Mouse (Mus musculus) spleen, adult 2 months (tissue): Measurements from ENCODE around the gene Cemip.

Experiments
- CTCF ChIP-seq: fragments of 200-500 bp; IDR thresholded peaks from 2 replicates; pipeline ENCODE4 v1.5.1; 2011; ENCODE audit warnings: mild to moderate bottlenecking, inconsistent platforms; ENCODE audit not compliant: insufficient read depth, insufficient read length, insufficient replicate concordance; ENCODE audit errors: extremely low read depth
- POLR2A ChIP-seq: fragments of 200-500 bp; IDR thresholded peaks from 2 replicates; pipeline ENCODE4 v1.6.1; 2011; ENCODE audit warnings: low read depth, low read length, inconsistent platforms

DNA sequence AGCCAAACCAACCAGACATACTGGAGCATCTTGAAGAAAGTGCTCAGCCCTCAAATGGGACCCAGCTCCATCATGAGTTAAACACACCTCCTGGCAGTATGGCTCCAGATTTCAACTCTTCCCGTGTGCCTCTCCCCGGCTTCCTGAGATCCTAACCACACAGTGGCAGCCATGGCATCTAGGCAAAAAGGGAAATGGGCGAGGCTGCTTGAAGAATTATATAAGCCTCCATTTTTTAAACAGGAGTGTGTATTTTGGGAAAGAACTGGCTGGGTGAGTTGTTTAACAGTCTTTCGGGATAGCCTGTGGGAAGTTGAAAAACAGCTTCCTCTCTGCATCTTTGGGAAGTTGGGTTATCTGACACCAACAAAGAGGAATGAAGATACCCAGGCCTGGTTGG, 34.9 kb downstream of the Cemip start:
- TF ChIP-seq POLR2A (no peak), CTCF (no peak)
